Mouse (Mus musculus) erythroid progenitor cell, adult 5-6 weeks (primary cell): Measurements from ENCODE around the gene Msi2. TPM values are rescaled to one million over a fixed set of nuclear protein-coding genes. Genes with fewer than 3 reads are reported as not detected.

Experiments
- ATAC-seq: replicated peaks from 2 replicates; pipeline ENCODE4 v1.8.0; 2016; ENCODE audit warnings: moderate number of reproducible peaks, mild to moderate bottlenecking, moderate TSS enrichment, inconsistent platforms; ENCODE audit not compliant: poor library complexity, low FRiP score, severe bottlenecking
- total RNA-seq, 2 experiments: library from RNA; stranded (forward) in 1 of 2; stranded (reverse) in 1 of 2; fragments of 150-400 nt in 1 of 2; fragments of 186-747, 209-891 nt in 1 of 2; gene quantifications; 2 replicates each; pipeline versions ENCODE4 v1.2.3 to v1.2.4; 2015 to 2017; ENCODE audit warnings: low replicate concordance in 2 of 2

Gene Msi2
- total RNA-seq, 2 experiments from 2014 or later, result 8.4 to 44.6 TPM

- ATAC-seq, result no peak
Observed at GRCm38 (mm10) chr11:88441871-88442740, 276.2 kb downstream of the Msi2 start.

- ATAC-seq, result no peak
Observed at GRCm38 (mm10) chr11:88438659-88439058, 279.7 kb downstream of the Msi2 start.

- ATAC-seq, result no peak
Observed at GRCm38 (mm10) chr11:88436596-88436995, 281.7 kb downstream of the Msi2 start.

- no peak for ATAC-seq
Observed at GRCm38 (mm10) chr11:88435543-88435942, 282.8 kb downstream of the Msi2 start.

- no peak for ATAC-seq
Observed at GRCm38 (mm10) chr11:88431363-88432269, 286.7 kb downstream of the Msi2 start.

GRCm38 (mm10) chr11:88430292-88430691, 288.0 kb downstream of the Msi2 start:
- ATAC-seq, result no peak

GRCm38 (mm10) chr11:88429680-88430079, 288.6 kb downstream of the Msi2 start:
- no peak for ATAC-seq

- ATAC-seq, result peak; percentile 70
Observed at GRCm38 (mm10) chr11:88425631-88426101, 292.6 kb downstream of the Msi2 start.

- no peak for ATAC-seq
Observed at GRCm38 (mm10) chr11:88424034-88424767, 294.1 kb downstream of the Msi2 start.

- peak; percentile 49 for ATAC-seq
Observed at GRCm38 (mm10) chr11:88421057-88421578, 297.2 kb downstream of the Msi2 start.

- ATAC-seq, result peak; percentile 86
Observed at GRCm38 (mm10) chr11:88419657-88420366, 298.5 kb downstream of the Msi2 start.

- ATAC-seq, result no peak
Observed at GRCm38 (mm10) chr11:88419064-88419463, 299.2 kb downstream of the Msi2 start.

GRCm38 (mm10) chr11:88414157-88414870, 304.0 kb downstream of the Msi2 start:
- no peak for ATAC-seq

- peak; percentile 69; the same call in 1 of the 2 replicates for ATAC-seq
Observed at GRCm38 (mm10) chr11:88412423-88413094, 305.8 kb downstream of the Msi2 start.

- no peak for ATAC-seq
Observed at GRCm38 (mm10) chr11:88408305-88408704, 310.0 kb downstream of the Msi2 start.

- no peak for ATAC-seq
Observed at GRCm38 (mm10) chr11:88406408-88406915, 311.9 kb downstream of the Msi2 start.

GRCm38 (mm10) chr11:88404816-88405613, 313.3 kb downstream of the Msi2 start:
- no peak for ATAC-seq
